Mouse (Mus musculus) liver, embryonic 15.5 days (tissue): Measurements from ENCODE around the gene Hoxb4. TPM values are rescaled to one million over a fixed set of nuclear protein-coding genes. Genes with fewer than 3 reads are reported as not detected.

Experiments used
- ATAC-seq: fragments of 200-750 bp; cut with Nextera tagmentation; 2 replicates; pipeline ENCODE4 v1.8.0; 2017; ENCODE audit warnings: moderate number of reproducible peaks, mild to moderate bottlenecking, moderate library complexity; ENCODE audit not compliant: insufficient read depth
- H3K27ac ChIP-seq: fragments of 300-500 bp; sonication (generic); replicated peaks from 2 replicates; pipeline ENCODE4 v1.5.1; 2015; ENCODE audit warnings: mild to moderate bottlenecking, inconsistent platforms
- H3K27me3 ChIP-seq: fragments of 300-500 bp; sonication (generic); 2 replicates; pipeline ENCODE4 v1.6.1; 2015; ENCODE audit warnings: mild to moderate bottlenecking, inconsistent platforms
- H3K36me3 ChIP-seq: fragments of 300-500 bp; sonication (generic); replicated peaks from 2 replicates; pipeline ENCODE4 v1.6.1; 2015; ENCODE audit warnings: moderate library complexity, mild to moderate bottlenecking, inconsistent platforms
- H3K4me1 ChIP-seq: fragments of 300-500 bp; sonication (generic); replicated peaks from 2 replicates; pipeline ENCODE4 v1.6.1; 2015; ENCODE audit warnings: inconsistent platforms
- H3K4me2 ChIP-seq: fragments of 300-500 bp; sonication (generic); 2 replicates; pipeline ENCODE4 v1.6.1; 2015; ENCODE audit warnings: moderate library complexity, mild to moderate bottlenecking, inconsistent platforms
- H3K4me3 ChIP-seq: fragments of 300-500 bp; sonication (generic); replicated peaks from 2 replicates; pipeline ENCODE4 v1.5.1; 2015; ENCODE audit warnings: mild to moderate bottlenecking, inconsistent platforms
- H3K9ac ChIP-seq: fragments of 300-500 bp; sonication (generic); 2 replicates; pipeline ENCODE4 v1.6.1; 2015; ENCODE audit warnings: moderate library complexity, mild to moderate bottlenecking, inconsistent platforms
- H3K9me3 ChIP-seq: fragments of 300-500 bp; sonication (generic); replicated peaks from 2 replicates; pipeline ENCODE4 v1.6.1; 2016; ENCODE audit warnings: inconsistent platforms
- WGBS: fragments of 180-500 bp; shearing (Covaris S2); methylation state at CpG from one replicate; pipeline ENCODE4 v1.1.7; 2015; ENCODE audit warnings: mixed read lengths; ENCODE audit not compliant: insufficient replicate concordance; 5-methylcytosine and 5-hydroxymethylcytosine counted together
- polyA plus RNA-seq: library from polyadenylated mRNA; unstranded; fragments of >200 nt; fragmentation: Nextera tagmentation; extraction: Ambion mirVana; gene quantifications from 2 replicates; pipeline ENCODE4 v1.2.1, GENCODE M21; 2015

Gene Hoxb4
- polyA plus RNA-seq, 1 experiment from 2014 or later, result 0.10 TPM

DNA sequence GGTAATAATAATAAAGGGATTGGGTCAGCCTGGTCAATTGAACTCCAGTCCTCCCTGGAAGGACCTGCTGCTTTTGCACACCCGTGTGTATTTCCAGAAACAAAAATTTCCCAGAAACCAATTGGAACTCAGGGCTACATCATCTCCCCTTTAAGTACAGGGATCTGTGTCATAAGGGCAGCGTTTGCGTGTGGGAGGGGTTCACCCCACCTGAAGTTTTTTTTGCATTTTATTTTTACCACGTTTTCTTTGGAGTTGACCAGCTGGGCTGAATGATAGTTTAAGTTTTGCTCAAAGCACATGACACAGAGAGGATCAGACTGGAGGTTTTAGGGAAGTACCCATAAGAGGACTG lies 24.5 kb downstream of the Hoxb4 start:
- 4% methylated on average over 4 of the region's 4 CpGs for WGBS
- H3K27ac ChIP-seq, result no peak overlapping the region
- H3K4me3 ChIP-seq, result no peak overlapping the region
- no peak overlapping the region for H3K9ac ChIP-seq
- no peaks in the 10 kb centered on the region for H3K9me3 ChIP-seq
- no peaks in the 10 kb centered on the region for H3K36me3 ChIP-seq
- H3K27me3 ChIP-seq, result peaks cover 98% of the 10 kb centered on the region
- no peak for ATAC-seq
- 0 out of 2 replicates have a peak, but pooled peaks cover 5% of the 10 kb centered on the region for H3K4me1 ChIP-seq
- no peak overlapping the region for H3K4me2 ChIP-seq

DNA sequence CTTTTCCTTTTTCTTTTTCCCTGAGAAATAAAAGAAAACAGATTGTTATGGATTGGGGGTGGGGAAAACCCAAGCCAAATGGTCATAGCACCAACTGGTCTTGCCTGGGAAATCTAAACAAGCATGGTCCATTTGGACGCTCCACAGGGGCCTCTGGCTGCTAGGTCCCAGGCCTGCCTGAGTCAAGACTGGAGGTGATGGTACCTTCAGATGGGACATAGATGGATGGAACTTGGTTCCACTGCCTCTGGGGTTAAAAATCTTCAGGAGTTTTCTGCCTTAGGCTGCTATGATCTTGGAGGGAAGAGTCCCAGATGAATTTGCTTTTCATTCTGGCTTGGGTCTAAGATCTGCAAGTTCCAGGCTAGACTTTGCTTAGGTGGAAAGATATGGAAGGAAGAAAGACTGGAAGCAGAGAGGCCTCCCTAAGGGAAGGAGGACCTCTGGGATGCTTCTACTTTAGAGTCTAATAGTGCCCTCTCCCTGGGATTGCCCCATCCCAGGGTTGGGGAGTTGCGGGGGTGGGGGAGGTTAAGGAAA lies 25.2 kb downstream of the Hoxb4 start:
- Histone ChIP-seq H3K9me3 (no peaks in the 10 kb centered on the region), H3K9ac (no peak overlapping the region), H3K4me1 (0 out of 2 replicates have a peak, but pooled peaks cover 5% of the 10 kb centered on the region), H3K4me2 (no peak overlapping the region), H3K36me3 (no peaks in the 10 kb centered on the region), H3K27ac (no peak overlapping the region), H3K27me3 (peaks cover 97% of the 10 kb centered on the region), H3K4me3 (no peak overlapping the region)
- ATAC-seq, result no peak
- WGBS, result 45% methylated on average over 2 of the region's 2 CpGs

DNA sequence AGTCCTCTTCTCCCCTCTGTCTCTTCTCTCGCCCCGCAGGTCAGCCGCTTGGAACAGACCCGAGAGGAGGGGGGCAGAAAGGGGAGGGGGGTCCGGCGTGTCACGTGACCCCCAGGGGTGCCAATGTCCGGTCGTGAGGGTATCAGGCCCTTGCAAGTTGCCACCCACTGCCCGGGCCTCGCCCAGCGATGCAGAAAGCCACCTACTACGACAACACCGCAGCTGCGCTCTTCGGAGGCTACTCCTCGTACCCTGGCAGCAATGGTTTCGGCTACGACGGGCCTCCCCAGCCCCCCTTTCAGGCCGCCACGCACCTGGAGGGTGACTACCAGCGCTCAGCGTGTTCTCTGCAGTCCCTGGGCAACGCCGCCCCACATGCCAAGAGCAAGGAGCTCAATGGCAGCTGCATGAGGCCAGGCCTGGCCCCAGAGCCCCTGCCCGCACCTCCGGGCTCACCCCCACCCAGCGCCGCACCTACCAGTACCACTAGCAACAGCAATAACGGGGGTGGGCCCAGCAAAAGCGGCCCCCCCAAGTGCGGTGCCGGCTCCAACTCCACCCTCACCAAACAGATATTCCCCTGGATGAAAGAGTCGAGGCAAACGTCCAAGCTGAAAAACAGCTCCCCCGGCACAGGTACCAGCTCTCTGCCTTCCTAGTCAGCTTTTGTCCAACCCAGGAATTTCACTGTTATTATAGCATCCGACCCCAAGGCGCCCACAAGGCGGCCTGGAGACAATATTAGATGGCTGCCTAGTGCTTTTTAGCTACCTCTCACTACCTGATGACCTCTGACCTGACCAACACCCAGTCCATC lies 26.2 kb downstream of the Hoxb4 start:
- H3K4me1 ChIP-seq, result 0 out of 2 replicates have a peak, but pooled peaks cover 5% of the 10 kb centered on the region
- H3K4me2 ChIP-seq, result no peak overlapping the region
- 32% methylated on average over 40 of the region's 40 CpGs for WGBS
- peaks cover 97% of the 10 kb centered on the region for H3K27me3 ChIP-seq
- no peaks in the 10 kb centered on the region for H3K9me3 ChIP-seq
- H3K27ac ChIP-seq, result no peak overlapping the region
- H3K36me3 ChIP-seq, result no peaks in the 10 kb centered on the region
- ATAC-seq, result no peak
- H3K9ac ChIP-seq, result no peak overlapping the region
- H3K4me3 ChIP-seq, result no peak overlapping the region

- Histone ChIP-seq H3K27ac (no peak overlapping the region), H3K4me1 (0 out of 2 replicates have a peak, but pooled peaks cover 5% of the 10 kb centered on the region), H3K27me3 (peaks cover 97% of the 10 kb centered on the region), H3K4me3 (no peak overlapping the region), H3K9me3 (no peaks in the 10 kb centered on the region), H3K4me2 (no peak overlapping the region), H3K36me3 (no peaks in the 10 kb centered on the region), H3K9ac (no peak overlapping the region)
- ATAC-seq, result no peak
- 60% methylated on average over 6 of the region's 6 CpGs for WGBS
These were observed 26.8 kb downstream of the Hoxb4 start for GRCm38 (mm10) chr11:96344878-96345159.

DNA sequence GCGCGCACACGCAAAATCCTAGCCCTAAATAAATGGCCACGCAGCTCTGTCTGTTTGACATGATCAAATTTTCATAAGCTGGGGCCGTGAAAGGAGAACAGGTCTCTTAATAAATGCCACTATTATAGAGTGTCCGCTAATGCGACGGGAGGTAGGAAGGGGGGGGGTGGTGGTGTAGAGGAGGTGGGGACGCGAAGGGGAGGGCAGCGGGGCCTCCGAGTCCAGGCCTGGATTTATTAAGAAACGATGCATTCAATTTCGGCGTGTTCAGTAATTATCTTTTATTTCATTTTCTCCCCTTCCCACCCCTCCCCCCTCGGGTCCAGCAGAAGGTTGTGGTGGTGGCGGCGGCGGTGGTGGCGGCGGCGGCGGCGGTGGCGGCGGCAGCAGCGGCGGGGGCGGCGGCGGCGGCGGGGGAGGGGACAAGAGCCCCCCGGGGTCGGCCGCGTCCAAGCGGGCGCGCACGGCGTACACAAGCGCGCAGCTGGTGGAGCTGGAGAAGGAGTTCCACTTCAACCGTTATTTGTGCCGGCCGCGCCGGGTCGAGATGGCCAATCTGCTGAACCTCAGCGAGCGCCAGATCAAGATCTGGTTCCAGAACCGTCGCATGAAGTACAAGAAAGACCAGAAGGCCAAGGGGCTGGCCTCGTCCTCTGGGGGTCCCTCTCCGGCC lies 27.3 kb downstream of the Hoxb4 start:
- no peak for ATAC-seq
- Histone ChIP-seq H3K27me3 (peaks cover 97% of the 10 kb centered on the region), H3K9ac (no peak overlapping the region), H3K9me3 (no peaks in the 10 kb centered on the region), H3K4me3 (peak overlapping the region; percentile 14; the same call in 1 of the 2 replicates), H3K27ac (no peak overlapping the region), H3K4me1 (0 out of 2 replicates have a peak, but pooled peaks cover 5% of the 10 kb centered on the region), H3K36me3 (no peaks in the 10 kb centered on the region), H3K4me2 (peak overlapping the region; percentile 41)
- WGBS, result 8% methylated on average over 48 of the region's 56 CpGs

GRCm38 (mm10) chr11:96345893-96346806 lies 28.1 kb downstream of the Hoxb4 start:
- no peak for ATAC-seq
- 0 out of 2 replicates have a peak, but pooled peaks cover 5% of the 10 kb centered on the region for H3K4me1 ChIP-seq
- peak overlapping the region; percentile 41; the same call in 1 of the 2 replicates for H3K4me2 ChIP-seq
- H3K9ac ChIP-seq, result no peak overlapping the region
- H3K9me3 ChIP-seq, result no peaks in the 10 kb centered on the region
- H3K27me3 ChIP-seq, result peaks cover 97% of the 10 kb centered on the region
- WGBS, result 15% methylated on average over 45 of the region's 45 CpGs
- H3K27ac ChIP-seq, result no peak overlapping the region
- no peak overlapping the region for H3K4me3 ChIP-seq
- no peaks in the 10 kb centered on the region for H3K36me3 ChIP-seq

GRCm38 (mm10) chr11:96346916-96347520 lies 29.0 kb downstream of the Hoxb4 start:
- Histone ChIP-seq H3K4me1 (0 out of 2 replicates have a peak, but pooled peaks cover 5% of the 10 kb centered on the region), H3K36me3 (no peaks in the 10 kb centered on the region), H3K27ac (no peak overlapping the region), H3K4me2 (no peak overlapping the region), H3K9me3 (no peaks in the 10 kb centered on the region), H3K27me3 (peaks cover 97% of the 10 kb centered on the region), H3K9ac (no peak overlapping the region), H3K4me3 (no peak overlapping the region)
- 47% methylated on average over 5 of the region's 5 CpGs for WGBS
- ATAC-seq, result no peak

GRCm38 (mm10) chr11:96347717-96348116 lies 29.6 kb downstream of the Hoxb4 start:
- H3K4me3 ChIP-seq, result no peak overlapping the region
- peaks cover 97% of the 10 kb centered on the region for H3K27me3 ChIP-seq
- 0 out of 2 replicates have a peak, but pooled peaks cover 5% of the 10 kb centered on the region for H3K4me1 ChIP-seq
- WGBS, result 29% methylated on average over 4 of the region's 4 CpGs
- no peak overlapping the region for H3K9ac ChIP-seq
- no peak for ATAC-seq
- H3K4me2 ChIP-seq, result no peak overlapping the region
- H3K36me3 ChIP-seq, result no peaks in the 10 kb centered on the region
- H3K9me3 ChIP-seq, result no peaks in the 10 kb centered on the region
- H3K27ac ChIP-seq, result no peak overlapping the region

DNA sequence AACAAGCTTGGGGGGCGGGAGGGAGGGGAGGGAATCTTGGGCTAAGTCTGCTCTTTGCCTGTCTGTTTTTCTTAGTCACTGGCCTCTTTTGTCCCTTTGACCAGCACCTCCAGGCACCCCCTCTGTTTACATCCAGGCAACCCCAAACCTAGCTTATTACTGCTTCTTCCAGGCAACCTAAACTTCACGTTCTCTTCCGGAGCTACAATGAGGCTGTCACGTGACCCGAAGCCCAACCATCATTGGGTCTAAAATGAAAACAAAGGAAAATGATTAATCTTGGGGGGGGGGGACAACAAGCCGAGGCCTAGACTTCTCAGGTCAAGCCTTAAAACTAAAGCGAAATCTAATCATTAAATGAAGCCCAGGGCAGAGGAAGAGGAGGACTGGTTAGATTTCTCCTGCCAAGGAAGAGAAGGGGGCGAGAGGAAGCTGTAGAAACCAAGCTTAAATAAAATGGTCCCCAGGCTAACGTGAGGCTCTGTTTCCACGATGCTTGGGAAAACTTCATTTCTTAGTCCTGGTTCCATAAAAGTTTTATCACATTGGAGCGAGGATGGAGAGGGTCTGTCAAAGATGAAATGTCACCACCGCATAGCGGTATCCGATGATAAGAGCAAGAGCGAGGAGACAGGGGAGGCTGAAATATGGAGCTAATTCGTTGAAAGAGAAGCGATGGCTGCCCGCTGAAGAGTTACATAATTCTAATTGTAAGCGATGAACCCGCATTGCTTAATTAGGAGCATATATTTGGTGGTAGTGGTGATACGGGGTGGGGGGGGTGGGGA lies 30.3 kb downstream of the Hoxb4 start:
- Histone ChIP-seq H3K27ac (no peak overlapping the region), H3K27me3 (peaks cover 97% of the 10 kb centered on the region), H3K4me3 (no peak overlapping the region), H3K36me3 (no peaks in the 10 kb centered on the region), H3K4me1 (0 out of 2 replicates have a peak, but pooled peaks cover 5% of the 10 kb centered on the region), H3K4me2 (no peak overlapping the region), H3K9ac (no peak overlapping the region), H3K9me3 (no peaks in the 10 kb centered on the region)
- no peak for ATAC-seq
- WGBS, result 23% methylated on average over 21 of the region's 21 CpGs

DNA sequence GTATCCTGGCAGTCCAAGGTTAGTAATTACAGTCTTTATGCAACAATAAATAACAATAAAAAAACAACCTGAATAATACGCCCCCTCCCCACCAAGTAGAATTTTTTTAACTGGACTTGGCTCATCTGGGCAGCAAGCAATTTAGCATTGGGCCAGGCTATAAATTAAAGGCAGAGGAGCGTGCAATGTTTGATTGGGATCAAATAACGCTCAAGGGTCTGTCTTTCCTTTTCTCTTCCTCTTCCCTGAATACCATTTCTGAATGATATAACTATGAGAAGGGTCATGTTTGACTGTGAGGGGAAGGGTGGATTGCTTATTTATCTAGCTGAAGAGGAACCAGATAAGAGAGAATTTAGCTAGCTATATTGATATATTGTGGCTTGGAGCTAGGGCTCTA lies 30.9 kb downstream of the Hoxb4 start:
- Histone ChIP-seq H3K9me3 (no peaks in the 10 kb centered on the region), H3K27me3 (peaks cover 97% of the 10 kb centered on the region), H3K4me2 (no peak overlapping the region), H3K27ac (no peak overlapping the region), H3K4me3 (no peak overlapping the region), H3K36me3 (no peaks in the 10 kb centered on the region), H3K9ac (no peak overlapping the region), H3K4me1 (0 out of 2 replicates have a peak, but pooled peaks cover 5% of the 10 kb centered on the region)
- WGBS, result 43% methylated on average over 3 of the region's 3 CpGs
- ATAC-seq, result no peak
